Mouse (Mus musculus) leukemia stem cell, adult 10-12 weeks (primary cell): Measurements from ENCODE around the gene Pdlim3. TPM values are rescaled to one million over a fixed set of nuclear protein-coding genes. Genes with fewer than 3 reads are reported as not detected.

Experiments
- polyA plus RNA-seq: library from polyadenylated mRNA; stranded (reverse); fragments of >175 nt; gene quantifications from 2 replicates; pipeline ENCODE4 v1.2.3, GENCODE M21; 2012; ENCODE audit warnings: low replicate concordance

The Pdlim3 gene
- 0.11 TPM in 1 of 2 replicates, not detected in the other for polyA plus RNA-seq

GRCm38 (mm10) chr8:45885202-45885685 is at the start of gene Pdlim3:
Pdlim3 (plus strand) TSS chr8:45885461.

GRCm38 (mm10) chr8:45934582-45935014 is 49.3 kb downstream of the Pdlim3 start, which contains the start of gene Ccdc110:
Ccdc110 (plus strand) TSS chr8:45934619.

Other genes starting within 250 kb of the Pdlim3 start
- gene Ccdc110, start 49.2 kb downstream of the Pdlim3 start, polyA plus RNA-seq = not detected in 2 replicates
- gene 1700029J07Rik, start 89.8 kb downstream of the Pdlim3 start, polyA plus RNA-seq = not detected in 2 replicates
- gene Ufsp2, start 90.1 kb downstream of the Pdlim3 start, polyA plus RNA-seq = 0.63 TPM in 1 of 2 replicates, not detected in the other
- gene Lrp2bp, start 113.8 kb downstream of the Pdlim3 start, polyA plus RNA-seq = 0.09 and 0.15 TPM in 2 replicates
- gene Ankrd37, start 120.2 kb downstream of the Pdlim3 start, polyA plus RNA-seq = 3.5 and 5.1 TPM in 2 replicates